Mouse (Mus musculus) heart, adult 9 months (tissue): ENCODE data around the gene Adgrg5.

Experiments used
- DNase-seq, 2 experiments: peaks; one replicate each; pipeline ENCODE4 v3.0.0; 2022; ENCODE audit warnings: low spot score in 2 of 2

Adgrg5 gene

DNA sequence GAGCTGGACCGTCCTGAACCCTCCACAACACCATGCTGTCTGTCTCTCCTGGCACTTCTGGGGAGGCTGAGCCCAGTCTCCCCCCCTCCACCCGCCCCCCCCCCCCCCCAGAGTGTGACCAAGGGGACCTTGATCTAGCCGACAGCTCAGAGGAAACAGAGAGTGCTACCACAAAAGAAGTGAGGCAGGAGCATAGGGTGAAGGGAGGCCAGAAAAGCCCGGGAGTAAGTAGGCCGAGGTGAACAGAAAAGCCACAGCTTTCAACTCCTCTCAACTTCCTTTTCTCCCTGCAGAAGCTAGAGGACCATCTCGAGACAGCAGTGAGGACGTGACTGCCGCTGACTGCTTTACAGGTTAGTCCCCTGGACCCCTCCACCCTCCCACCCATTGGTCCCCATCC is at the start of gene Adgrg5:
Gene Adgrg5 (plus strand): TSS at position 290 of the 400 bp plus-strand sequence.
- no peak for DNase-seq

- peak; percentile 69 for DNase-seq
Measured at GRCm38 (mm10) chr8:94874358-94874757, 49.1 kb upstream of the Adgrg5 start.

DNA sequence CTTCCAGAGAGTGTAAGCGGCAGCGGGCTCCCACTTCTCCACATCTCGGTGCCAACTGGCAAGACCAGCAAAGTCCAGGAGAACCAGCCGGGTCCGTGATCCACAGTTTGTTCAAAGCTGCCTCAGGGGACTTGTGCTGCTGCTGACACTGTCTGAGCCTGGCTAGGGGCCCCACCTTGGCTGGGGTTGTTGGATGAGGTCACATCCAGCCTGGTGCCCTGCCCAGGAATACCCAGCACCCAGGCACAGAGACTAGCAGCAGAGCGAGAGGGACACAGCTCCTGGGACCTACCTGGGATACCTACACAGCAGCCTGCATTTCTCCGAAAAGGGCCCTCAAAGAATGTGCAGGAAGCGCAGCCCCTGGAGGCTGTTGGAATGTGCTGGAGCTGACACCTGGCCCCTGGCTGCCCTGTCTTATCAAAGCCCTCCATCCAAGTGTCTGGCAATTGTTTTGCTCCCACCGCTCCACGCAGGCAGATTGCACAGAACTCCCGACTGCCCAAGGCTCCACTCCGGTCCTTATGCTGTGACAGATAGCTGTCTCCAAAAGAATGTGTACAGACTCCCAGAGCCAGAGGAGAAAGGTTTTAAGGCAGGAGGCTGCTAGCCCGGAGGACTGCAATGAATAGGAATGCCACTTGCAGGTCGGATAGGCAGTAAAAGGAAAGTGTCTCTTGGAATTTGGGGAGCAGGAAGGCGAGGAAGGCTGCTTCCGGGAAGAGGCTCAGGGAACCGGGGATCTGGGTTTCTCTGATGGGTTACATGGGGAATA is 48.2 kb upstream of the Adgrg5 start:
- DNase-seq = peak in 1 of 2 experiments; percentile 30

- no peak for DNase-seq
Measured at GRCm38 (mm10) chr8:94875871-94876150, 47.7 kb upstream of the Adgrg5 start.

- peak; percentile 84 to 87 for DNase-seq
Measured at GRCm38 (mm10) chr8:94876197-94876730, 47.2 kb upstream of the Adgrg5 start, which contains the start of gene Dok4. Gene Dok4 (minus strand): TSS chr8:94876330.

DNA sequence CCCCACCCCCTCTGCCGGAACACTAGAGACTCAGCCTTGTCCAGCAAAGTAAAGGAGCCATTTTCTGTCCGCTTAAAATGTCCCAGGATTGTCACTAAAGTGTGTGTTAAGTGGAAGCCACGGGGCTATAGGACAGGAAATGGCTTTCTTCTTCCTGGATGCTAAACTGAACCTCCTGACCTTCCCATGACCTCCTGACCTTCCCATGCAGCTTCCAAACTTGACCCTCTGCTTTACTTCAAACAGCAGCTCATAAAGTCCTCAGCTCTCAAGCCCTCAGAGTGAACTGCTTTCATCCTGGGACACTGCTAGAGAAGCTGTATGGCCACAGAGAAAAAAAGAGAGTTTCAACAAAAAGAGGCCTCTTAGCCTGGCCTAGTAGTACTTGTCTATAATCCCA is 46.7 kb upstream of the Adgrg5 start:
- DNase-seq = no peak

- no peak for DNase-seq
Measured at GRCm38 (mm10) chr8:94880742-94881141, 42.8 kb upstream of the Adgrg5 start.

DNA sequence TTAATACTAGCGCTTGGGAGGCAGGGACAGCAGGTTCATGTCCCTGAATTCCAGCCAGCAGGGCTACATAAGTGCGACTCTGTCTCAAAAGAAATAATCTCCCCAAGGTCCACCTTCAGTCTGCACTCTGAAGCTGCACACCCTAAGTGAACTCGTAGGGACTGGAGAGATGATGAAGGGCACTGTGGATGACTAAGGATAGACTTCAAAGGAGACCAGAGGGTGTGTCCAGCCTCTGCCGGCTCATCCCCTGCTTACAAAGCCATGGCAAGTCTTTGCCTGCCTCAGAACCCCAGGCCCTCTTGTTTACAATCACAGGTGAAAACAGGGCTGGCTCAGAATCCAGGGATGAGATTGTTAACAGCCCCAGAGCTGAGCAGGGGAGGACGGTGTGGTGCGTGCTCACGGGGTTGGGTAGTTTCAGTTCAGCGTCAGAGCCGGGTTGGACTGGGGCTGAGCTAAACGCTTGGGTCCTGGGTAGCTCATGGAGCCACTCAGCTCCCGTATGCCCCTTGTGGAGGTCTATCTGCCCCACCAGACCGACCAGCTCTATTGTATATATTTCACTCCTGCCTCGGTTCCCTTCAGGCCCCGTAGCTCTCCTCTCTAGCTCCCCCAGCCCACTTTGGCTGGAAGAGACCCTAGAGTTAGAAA is 35.0 kb upstream of the Adgrg5 start:
- no peak for DNase-seq

GRCm38 (mm10) chr8:94892917-94893316 is 30.6 kb upstream of the Adgrg5 start:
- no peak for DNase-seq

DNA sequence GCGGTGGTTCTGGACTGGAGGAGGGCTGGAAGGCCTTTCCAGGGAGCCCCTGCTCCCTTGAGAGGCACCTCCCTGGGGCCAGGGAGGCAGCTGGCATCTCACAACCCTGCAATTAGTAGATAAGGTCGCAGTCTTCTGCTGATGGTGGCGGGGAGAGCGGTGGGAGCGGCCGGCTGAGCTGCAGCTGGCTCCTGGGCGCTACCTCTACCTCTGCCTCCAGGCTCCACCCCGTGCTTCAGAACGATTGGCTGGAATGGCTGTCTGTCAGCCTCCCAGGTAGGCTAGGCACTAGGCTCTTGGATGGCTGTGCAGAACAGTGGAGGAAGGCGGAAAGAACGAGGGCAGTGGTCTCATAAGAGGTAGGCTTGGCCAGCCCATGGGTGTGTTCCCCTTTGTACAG is 24.2 kb upstream of the Adgrg5 start:
- DNase-seq = no peak

- peak in 1 of 2 experiments; percentile 40 for DNase-seq
Measured at GRCm38 (mm10) chr8:94900617-94901016, 22.9 kb upstream of the Adgrg5 start.

DNA sequence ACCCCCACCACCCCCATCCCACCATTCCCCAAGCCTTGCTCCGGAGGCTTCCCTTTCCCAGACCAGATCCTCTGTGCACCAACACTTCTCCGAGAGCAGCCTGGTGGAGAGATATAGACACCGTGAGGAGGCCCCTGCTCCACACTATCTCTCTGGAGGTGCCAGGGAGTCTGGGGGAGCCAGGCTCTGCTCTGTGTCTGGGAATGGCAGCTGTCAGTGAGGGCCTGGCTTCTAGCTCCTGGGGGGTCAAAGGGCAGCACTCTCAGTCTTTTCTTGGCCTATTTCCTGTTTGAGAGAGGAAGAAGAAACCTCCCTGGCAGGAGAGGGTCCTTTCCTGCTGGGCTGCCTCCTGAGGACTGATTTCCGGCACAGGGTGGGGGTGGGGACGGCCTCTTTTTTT is 22.5 kb upstream of the Adgrg5 start:
- DNase-seq = no peak

- no peak for DNase-seq
Measured at GRCm38 (mm10) chr8:94903709-94904108, 19.8 kb upstream of the Adgrg5 start.

DNA sequence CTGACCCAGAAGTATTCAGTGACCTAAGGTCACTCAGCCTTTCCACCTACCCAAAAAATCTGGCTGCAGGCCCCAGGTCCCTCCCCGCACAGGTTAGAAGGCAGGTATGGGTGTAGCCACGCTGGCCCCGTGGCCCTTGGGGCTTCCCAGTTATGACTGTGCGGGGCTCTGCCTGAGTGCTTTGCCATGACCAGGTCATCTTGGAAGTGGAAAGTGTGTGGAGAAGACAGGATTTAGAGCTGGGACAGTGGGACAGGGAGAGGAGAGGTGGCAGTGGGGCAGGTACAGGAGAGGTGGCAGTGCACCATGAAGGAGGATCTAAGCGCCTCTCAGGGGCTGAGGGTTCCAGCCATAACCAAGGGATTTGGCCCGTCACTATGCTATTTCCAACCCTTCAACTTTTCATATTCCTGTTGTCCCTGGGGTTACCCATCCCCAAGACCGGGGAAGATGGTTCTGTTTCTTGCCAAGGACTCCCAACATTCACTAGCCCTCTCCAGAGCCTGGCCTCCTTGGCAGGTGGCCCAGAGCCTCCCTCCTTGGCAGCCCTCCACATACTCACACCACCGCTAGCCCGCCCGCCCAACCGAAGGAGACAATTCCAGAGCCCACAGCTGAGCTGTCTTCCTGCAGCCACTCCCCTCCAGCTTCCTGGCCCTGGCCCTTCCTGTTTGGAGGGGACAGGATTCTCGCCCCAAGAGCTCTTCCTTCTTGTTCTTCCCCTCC is 18.9 kb upstream of the Adgrg5 start:
- peak; percentile 89 to 91 for DNase-seq

GRCm38 (mm10) chr8:94907591-94908300 is 15.7 kb upstream of the Adgrg5 start:
- DNase-seq = peak; percentile 46 to 71

DNA sequence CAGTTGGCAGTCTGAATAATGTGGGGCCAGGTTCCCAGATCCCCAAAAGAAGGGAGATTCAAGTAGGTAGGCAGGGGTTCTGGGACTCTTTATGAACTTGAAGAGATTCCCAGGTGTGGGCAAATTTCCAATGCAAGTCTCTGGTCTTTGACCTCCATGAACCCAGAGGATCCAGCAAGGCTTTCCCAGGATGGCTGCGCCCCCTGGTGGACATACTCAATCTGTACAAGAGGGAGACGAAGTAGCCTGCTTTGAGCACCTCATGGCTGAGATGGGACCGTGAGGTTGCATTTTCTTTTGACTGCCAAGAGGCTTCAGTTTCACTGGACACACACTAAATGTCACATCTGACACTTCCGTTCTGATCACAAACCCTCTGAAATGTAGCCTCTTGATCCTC is 14.6 kb upstream of the Adgrg5 start:
- peak; percentile 68 to 83 for DNase-seq

DNA sequence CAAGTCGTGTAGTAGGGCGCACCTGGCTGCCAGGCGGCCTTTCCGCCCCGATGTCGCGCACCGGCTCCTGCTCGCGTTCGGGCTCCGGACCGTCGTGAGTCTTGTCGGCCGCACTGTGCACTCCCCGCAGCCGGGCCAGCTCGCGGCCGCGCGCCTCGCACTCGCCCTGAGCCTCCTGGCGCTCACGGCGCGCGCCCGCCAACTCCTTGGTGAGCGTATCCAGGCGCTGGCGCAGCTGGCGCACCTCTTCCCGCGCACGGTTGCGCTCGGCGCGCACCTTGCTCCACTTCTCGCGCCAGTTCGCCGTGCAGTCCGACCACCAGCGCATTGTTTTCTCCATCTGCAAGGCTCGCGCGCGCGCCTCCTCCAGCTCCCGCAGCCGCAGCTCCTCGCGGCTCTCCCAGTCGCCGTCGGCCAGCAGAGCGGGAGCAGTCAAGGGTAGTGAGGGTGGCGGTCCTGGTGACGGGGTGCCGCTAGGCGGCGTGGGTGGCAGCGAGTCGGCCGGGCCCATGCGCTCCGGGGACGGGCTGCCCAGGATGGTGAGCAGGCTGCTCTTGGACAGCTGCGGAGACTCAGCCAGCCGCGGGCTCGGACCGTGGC is 10.3 kb upstream of the Adgrg5 start:
- DNase-seq = peak in 1 of 2 experiments; percentile 17

GRCm38 (mm10) chr8:94914256-94914655 is 9.2 kb upstream of the Adgrg5 start:
- no peak for DNase-seq

- DNase-seq = peak in 1 of 2 experiments; percentile 10
Measured at GRCm38 (mm10) chr8:94914701-94915101, 8.8 kb upstream of the Adgrg5 start.

GRCm38 (mm10) chr8:94916311-94916959 is 7.1 kb upstream of the Adgrg5 start:
- no peak for DNase-seq

DNA sequence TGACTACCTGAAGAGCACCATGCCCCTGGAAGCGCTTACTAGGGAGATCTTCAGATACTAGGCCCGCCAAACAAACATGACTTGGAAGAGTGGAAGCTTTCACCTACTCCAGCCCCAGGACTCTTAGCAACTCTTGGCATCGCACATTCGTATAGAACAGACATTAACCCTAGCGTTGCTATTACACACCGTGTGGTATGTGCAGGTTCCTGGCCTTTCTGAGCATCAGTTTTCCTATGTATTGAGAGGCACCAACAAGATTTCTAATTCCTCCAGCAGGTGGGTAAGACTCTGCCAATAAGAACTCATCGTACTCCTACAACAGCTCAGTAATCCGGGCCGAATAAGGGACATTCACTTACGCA is 6.6 kb upstream of the Adgrg5 start:
- no peak for DNase-seq
